Mouse (Mus musculus) kidney, adult 2 months (tissue): ENCODE measurements at regions not wholly inside any gene's neighbourhood (a gene's known extent, or its start where the extent isn't known, plus 50 kb on each side); places are given as distances from the start of the nearest gene placed in this dataset.

Experiments
- CTCF ChIP-seq: fragments of 200-500 bp; conservative IDR thresholded peaks from 2 replicates; pipeline ENCODE4 v1.5.1; 2011; ENCODE audit warnings: low read depth, mild to moderate bottlenecking, control low read depth, low read length, moderate library complexity, mixed read lengths; ENCODE audit not compliant: insufficient read depth, insufficient read length
- POLR2A ChIP-seq: fragments of 200-500 bp; IDR thresholded peaks from one replicate; pipeline ENCODE4 v1.6.1; 2011; ENCODE audit warnings: low read depth, low read length, control low read depth

GRCm38 (mm10) chr9:61015374-61015890, 221.1 kb downstream of the Uaca start:
- TF ChIP-seq CTCF (no peak), POLR2A (no peak)
